Mouse (Mus musculus) heart, embryonic 12.5 days (tissue): ENCODE measurements around the gene Hdac8. TPM values are rescaled to one million over a fixed set of nuclear protein-coding genes. Genes with fewer than 3 reads are reported as not detected.

ENCODE experiments used
- ATAC-seq: fragments of 200-750 bp; cut with Nextera tagmentation; 2 replicates; pipeline ENCODE4 v1.8.0; 2017; ENCODE audit warnings: moderate TSS enrichment, moderate library complexity; ENCODE audit not compliant: insufficient number of reproducible peaks, low FRiP score
- H3K27ac ChIP-seq: fragments of 300-500 bp; sonication (generic); 2 replicates; pipeline ENCODE4 v1.5.1; 2016; ENCODE audit warnings: mild to moderate bottlenecking, moderate library complexity; ENCODE audit not compliant: poor library complexity, severe bottlenecking
- H3K27me3 ChIP-seq: fragments of 300-500 bp; sonication (generic); replicated peaks from 2 replicates; pipeline ENCODE4 v1.6.1; 2016; ENCODE audit warnings: mild to moderate bottlenecking, moderate library complexity
- H3K36me3 ChIP-seq: fragments of 300-500 bp; sonication (generic); 2 replicates; pipeline ENCODE4 v1.6.1; 2016; ENCODE audit warnings: mild to moderate bottlenecking, moderate library complexity
- H3K4me1 ChIP-seq: fragments of 300-500 bp; sonication (generic); replicated peaks from 2 replicates; pipeline ENCODE4 v1.6.1; 2016; ENCODE audit warnings: mild to moderate bottlenecking
- H3K4me2 ChIP-seq: fragments of 300-500 bp; sonication (generic); 2 replicates; pipeline ENCODE4 v1.6.1; 2016; ENCODE audit warnings: mild to moderate bottlenecking, moderate library complexity
- H3K4me3 ChIP-seq: fragments of 300-500 bp; sonication (generic); 2 replicates; pipeline ENCODE4 v1.5.1; 2016; ENCODE audit warnings: mild to moderate bottlenecking
- H3K9ac ChIP-seq: fragments of 300-500 bp; sonication (generic); 2 replicates; pipeline ENCODE4 v1.6.1; 2016; ENCODE audit warnings: mild to moderate bottlenecking, moderate library complexity
- H3K9me3 ChIP-seq: fragments of 300-500 bp; sonication (generic); replicated peaks from 2 replicates; pipeline ENCODE4 v1.6.1; 2016; ENCODE audit warnings: mild to moderate bottlenecking, moderate library complexity
- WGBS: fragments of 180-500 bp; shearing (Covaris S2); methylation state at CpG from one replicate; pipeline ENCODE4 v1.1.7; 2016; 5-methylcytosine and 5-hydroxymethylcytosine counted together
- polyA plus RNA-seq: library from polyadenylated mRNA; unstranded; fragments of >200 nt; fragmentation: Nextera tagmentation; extraction: Ambion mirVana; gene quantifications from 2 replicates; pipeline ENCODE4 v1.2.1, GENCODE M21; 2016

Gene Hdac8
- polyA plus RNA-seq = 5.2 and 6.8 TPM in 2 replicates

DNA sequence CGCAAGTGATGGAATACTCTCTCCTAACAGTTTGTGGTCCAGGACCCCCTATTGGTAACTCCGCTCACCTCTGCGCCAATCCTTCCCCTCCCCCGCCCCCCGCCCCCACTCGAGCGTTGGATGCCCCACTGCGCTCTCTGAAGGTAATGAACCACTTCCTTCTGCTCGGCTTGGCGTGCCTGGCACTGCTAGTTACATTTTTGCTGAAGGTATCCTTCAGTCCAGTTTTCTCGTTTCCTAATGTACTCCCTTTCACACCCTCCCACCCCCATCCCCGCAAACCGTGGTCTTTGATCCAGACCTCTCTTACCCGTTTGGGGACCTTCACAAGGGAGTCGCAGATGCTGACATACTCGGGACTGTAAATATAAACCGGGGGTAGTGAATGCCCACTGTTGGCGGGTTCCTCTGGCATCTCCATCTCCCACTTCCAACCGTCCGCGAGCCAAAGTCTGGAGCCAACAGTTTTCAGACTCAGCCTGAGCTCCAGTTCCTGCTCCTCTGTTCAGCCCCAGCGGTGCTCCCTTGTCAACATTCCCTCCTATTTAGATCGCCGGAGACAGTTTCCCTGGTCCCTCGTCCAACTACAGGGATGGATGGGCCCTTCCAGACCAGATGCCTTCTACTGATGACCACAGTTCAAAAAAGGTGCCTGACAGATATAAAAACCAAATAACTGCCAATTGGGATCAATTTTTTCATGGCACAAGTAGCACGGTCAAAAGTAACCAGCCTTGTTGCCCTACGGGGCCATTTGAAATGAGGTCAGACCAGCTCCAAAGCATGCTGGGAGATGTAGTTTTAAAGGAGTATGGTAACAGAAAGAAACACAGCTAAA, at the start of gene Hdac8:
Gene Hdac8, minus strand, starts transcription at position 716 of the 838 bp plus-strand sequence.
- Histone ChIP-seq H3K27ac (peak within 1 kb of the TSS; percentile 43; the same call in 1 of the 2 replicates), H3K4me1 (no peaks in the 10 kb centered on the region), H3K4me3 (peak within 1 kb of the TSS; percentile 63), H3K27me3 (no peaks in the 10 kb centered on the region; the same call in none of the 2 replicates), H3K4me2 (peak within 1 kb of the TSS; percentile 68), H3K36me3 (peaks cover under 1% of the 10 kb centered on the region; the same call in 1 of the 2 replicates), H3K9me3 (no peaks in the 10 kb centered on the region), H3K9ac (peak within 1 kb of the TSS; percentile 62)
- peak; percentile 80 for ATAC-seq
- WGBS = 14% methylated on average over 27 of the region's 27 CpGs

DNA sequence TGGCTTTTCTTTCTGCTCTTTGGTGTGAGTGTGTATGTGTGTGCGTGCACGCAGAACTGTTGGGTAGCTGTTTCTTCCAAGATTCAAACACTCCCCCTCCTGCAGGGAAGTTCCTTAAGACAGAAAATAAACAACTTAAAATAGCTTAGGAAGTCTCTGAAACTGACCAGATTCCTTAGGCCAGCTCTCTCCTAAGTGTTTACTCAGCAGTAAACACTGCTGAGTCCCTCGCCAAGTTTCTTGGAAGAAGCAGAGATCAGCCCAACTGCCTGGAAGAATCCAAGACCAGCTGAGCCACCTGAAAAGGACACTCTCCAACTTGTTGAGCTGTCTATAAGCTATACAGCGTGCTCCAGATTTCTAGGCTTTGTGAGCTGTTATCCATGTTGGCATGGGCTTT, 4.0 kb upstream of the Hdac8 start:
- no peak for ATAC-seq
- Histone ChIP-seq H3K4me2 (no peak overlapping the region), H3K27ac (no peak overlapping the region), H3K9ac (no peak overlapping the region), H3K4me3 (no peak overlapping the region), H3K4me1 (no peaks in the 10 kb centered on the region), H3K9me3 (no peaks in the 10 kb centered on the region), H3K27me3 (no peaks in the 10 kb centered on the region; the same call in none of the 2 replicates), H3K36me3 (no peaks in the 10 kb centered on the region)
- 64% methylated on average over 4 of the region's 4 CpGs for WGBS

DNA sequence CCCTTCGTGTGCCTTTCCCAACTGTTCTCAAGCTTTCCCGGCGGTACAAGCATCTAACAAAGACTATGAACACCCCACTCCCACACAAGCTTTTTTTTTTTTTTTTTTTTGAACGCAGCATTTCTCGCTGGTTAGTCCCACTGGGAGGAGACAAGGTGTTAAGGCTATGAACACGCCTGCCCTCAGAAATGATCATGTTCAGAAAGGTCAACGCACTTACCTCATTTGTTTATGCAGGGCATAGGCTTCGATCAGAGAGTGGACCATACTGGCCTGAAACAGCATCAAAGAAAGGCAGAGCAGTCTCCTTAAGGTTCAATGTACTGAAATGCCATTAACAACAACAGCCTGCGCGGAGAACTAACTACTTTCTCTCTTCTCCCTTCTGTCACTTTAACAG, 980 bp downstream of the Hdac8 start:
- Histone ChIP-seq H3K36me3 (peaks cover 6% of the 10 kb centered on the region; the same call in 1 of the 2 replicates), H3K27me3 (no peaks in the 10 kb centered on the region; the same call in 1 of the 2 replicates), H3K9me3 (no peaks in the 10 kb centered on the region), H3K4me1 (no peaks in the 10 kb centered on the region), H3K4me3 (peak overlapping the region; percentile 63), H3K9ac (peak overlapping the region; percentile 62; the same call in 1 of the 2 replicates), H3K4me2 (peak overlapping the region; percentile 68), H3K27ac (no peak overlapping the region)
- WGBS = 31% methylated on average over 10 of the region's 10 CpGs
- no peak for ATAC-seq

DNA sequence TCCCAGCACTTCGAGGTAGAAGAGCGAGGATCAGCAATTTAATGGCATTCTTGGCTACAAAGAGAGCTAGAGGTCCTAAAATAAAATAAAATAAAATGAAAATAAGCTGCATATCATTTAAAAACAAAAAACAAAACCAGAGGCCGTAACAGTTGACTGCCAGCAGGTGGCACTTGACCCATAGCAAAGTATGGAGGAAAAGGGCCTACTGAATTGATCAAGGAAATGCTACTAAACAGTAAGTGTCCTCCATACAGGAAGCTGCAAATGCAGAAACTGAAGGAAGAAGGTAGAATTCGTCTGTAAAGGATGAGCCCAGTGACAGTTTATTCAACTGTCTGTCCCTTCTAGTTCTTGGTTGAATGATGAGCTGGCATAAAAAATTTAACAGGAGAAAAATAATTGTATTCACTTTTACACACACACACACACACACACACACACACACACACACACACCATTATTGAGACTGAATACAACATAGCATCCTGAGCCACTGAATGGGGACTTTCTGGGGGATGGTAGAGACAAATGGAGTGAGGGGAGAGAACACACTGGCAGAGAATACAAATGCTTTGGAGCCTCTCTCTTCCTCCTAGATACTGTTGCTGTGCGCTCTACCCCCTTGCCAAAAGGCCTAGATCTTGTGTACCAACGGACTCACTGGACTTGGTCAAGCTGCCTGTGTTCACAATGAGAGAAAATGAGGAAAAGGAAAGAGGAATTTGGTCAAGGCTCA, 11.0 kb downstream of the Hdac8 start:
- Histone ChIP-seq H3K36me3 (peaks cover 17% of the 10 kb centered on the region; the same call in 1 of the 2 replicates), H3K9me3 (no peaks in the 10 kb centered on the region), H3K4me2 (no peak overlapping the region), H3K4me3 (no peak overlapping the region), H3K9ac (no peak overlapping the region), H3K4me1 (no peaks in the 10 kb centered on the region), H3K27ac (no peak overlapping the region), H3K27me3 (no peaks in the 10 kb centered on the region)
- WGBS = 56% methylated on average over 6 of the region's 6 CpGs
- no peak for ATAC-seq

DNA sequence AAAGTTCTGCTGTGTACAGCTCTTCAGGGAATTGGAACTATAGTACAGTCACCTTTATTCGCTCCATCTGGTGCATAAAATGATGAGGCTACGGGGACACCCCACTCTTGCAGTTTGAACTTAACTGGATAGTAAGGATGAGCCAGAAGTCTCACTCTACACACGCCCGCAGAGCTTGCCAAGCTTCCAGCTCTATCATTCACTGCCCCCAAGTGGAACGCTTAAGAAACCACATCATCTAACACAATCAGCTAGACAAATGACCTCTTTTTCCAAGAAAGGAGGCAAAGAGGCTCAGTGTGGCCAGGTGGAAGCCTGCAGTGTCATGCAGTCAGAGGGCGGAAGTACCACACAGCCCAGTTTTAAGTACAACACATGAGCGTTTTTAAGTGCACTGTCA, 19.6 kb downstream of the Hdac8 start:
- Histone ChIP-seq H3K4me2 (no peak overlapping the region), H3K4me1 (no peaks in the 10 kb centered on the region), H3K9ac (no peak overlapping the region), H3K9me3 (no peaks in the 10 kb centered on the region), H3K27ac (no peak overlapping the region), H3K36me3 (no peaks in the 10 kb centered on the region), H3K27me3 (0 out of 2 replicates have a peak, but pooled peaks cover 4% of the 10 kb centered on the region), H3K4me3 (no peak overlapping the region)
- no peak for ATAC-seq
- 69% methylated on average over 7 of the region's 7 CpGs for WGBS

DNA sequence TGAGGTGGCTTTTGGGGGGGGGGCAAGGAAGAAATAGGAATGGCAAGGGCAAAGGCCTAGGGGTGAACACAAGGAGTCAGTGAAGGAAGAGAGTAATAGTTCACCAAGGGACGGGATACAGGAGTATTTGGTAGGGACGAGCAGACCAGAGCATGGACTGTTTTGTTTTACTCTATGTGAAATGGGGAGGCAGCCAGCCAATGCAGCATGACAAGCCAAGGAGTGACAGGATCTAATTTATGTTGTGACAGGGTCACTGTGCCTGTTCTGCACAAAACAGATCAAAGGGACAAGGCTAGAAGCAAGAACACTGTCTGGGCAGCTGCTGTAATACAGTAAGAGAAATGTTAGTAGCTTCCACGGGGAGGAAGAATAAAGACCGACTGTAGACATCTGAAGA, 25.5 kb downstream of the Hdac8 start:
- Histone ChIP-seq H3K27ac (no peak overlapping the region), H3K4me2 (no peak overlapping the region), H3K36me3 (no peaks in the 10 kb centered on the region), H3K9ac (no peak overlapping the region), H3K27me3 (0 out of 2 replicates have a peak, but pooled peaks cover 4% of the 10 kb centered on the region), H3K4me1 (no peaks in the 10 kb centered on the region), H3K9me3 (no peaks in the 10 kb centered on the region), H3K4me3 (no peak overlapping the region)
- no peak for ATAC-seq
- 76% methylated on average over 4 of the region's 4 CpGs for WGBS

DNA sequence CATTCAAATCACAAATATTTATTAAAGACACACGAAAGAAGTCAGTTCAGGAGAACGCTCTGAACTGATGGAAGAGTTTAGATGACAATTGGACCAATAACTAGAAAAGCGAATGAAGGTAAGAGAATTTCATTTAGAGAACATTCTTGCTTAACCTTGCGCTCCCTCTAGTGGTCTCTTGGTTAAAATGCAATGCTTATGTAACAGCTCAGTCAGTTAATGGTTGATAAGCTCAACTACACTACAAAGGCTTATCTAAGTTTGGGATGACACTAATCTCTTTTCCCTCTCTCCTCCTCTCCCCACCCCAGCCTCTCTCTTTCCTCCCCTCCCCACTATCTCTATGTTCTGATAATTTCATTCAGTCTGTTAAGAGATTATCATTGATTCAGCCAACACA, 26.2 kb downstream of the Hdac8 start:
- ATAC-seq = no peak
- H3K4me2 ChIP-seq = no peak overlapping the region
- no peak overlapping the region for H3K9ac ChIP-seq
- no peak overlapping the region for H3K27ac ChIP-seq
- WGBS = 33% methylated on average over 4 of the region's 4 CpGs
- H3K4me3 ChIP-seq = no peak overlapping the region
- H3K4me1 ChIP-seq = no peaks in the 10 kb centered on the region
- H3K9me3 ChIP-seq = no peaks in the 10 kb centered on the region
- no peaks in the 10 kb centered on the region for H3K36me3 ChIP-seq
- 0 out of 2 replicates have a peak, but pooled peaks cover 4% of the 10 kb centered on the region for H3K27me3 ChIP-seq

DNA sequence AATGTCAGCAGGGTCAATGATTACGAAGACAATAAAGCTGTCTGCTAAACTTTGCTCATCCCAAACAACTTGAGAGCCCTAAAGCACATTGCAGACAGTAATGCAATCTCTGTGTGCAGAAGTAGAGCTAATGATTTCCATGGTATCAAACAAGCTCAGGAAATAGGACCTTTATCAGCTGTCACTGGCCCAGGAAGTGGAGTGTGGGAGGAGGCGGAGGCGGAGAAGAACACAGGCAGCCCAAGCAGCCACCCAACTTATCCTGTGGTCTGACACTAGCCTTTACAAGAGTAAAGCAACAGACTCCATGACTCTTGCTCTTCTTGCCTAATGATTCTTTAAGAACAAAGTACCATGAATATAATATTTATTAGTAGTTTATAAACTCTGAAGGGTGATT, 26.7 kb downstream of the Hdac8 start:
- Histone ChIP-seq H3K9ac (no peak overlapping the region), H3K27me3 (0 out of 2 replicates have a peak, but pooled peaks cover 4% of the 10 kb centered on the region), H3K27ac (no peak overlapping the region), H3K4me1 (no peaks in the 10 kb centered on the region), H3K36me3 (no peaks in the 10 kb centered on the region), H3K4me3 (no peak overlapping the region), H3K9me3 (no peaks in the 10 kb centered on the region), H3K4me2 (no peak overlapping the region)
- ATAC-seq = no peak
- 53% methylated on average over 3 of the region's 3 CpGs for WGBS

DNA sequence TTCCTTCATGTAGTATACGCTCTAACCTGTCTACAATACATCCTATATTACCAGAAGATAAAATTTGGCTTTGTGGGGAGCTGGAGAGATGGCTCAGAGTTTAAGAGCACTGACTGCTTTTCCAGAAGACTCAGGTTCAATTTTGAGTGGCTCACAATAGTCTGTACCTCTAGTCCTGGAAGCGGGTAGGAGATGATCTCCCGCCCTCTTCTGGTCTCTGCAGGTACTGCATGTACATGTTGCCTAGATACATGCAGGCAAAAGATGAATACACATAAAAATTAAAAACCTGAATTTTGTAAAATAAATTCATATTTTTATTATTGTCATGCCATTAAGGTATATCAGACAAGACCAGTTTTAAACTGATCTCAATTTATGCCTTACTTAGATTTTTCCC, 28.4 kb downstream of the Hdac8 start:
- H3K36me3 ChIP-seq = no peaks in the 10 kb centered on the region
- H3K27me3 ChIP-seq = no peaks in the 10 kb centered on the region
- H3K4me3 ChIP-seq = no peak overlapping the region
- WGBS = 25% methylated on average over 3 of the region's 3 CpGs
- H3K9me3 ChIP-seq = no peaks in the 10 kb centered on the region
- H3K4me2 ChIP-seq = no peak overlapping the region
- no peak overlapping the region for H3K9ac ChIP-seq
- H3K4me1 ChIP-seq = no peaks in the 10 kb centered on the region
- ATAC-seq = no peak
- no peak overlapping the region for H3K27ac ChIP-seq

DNA sequence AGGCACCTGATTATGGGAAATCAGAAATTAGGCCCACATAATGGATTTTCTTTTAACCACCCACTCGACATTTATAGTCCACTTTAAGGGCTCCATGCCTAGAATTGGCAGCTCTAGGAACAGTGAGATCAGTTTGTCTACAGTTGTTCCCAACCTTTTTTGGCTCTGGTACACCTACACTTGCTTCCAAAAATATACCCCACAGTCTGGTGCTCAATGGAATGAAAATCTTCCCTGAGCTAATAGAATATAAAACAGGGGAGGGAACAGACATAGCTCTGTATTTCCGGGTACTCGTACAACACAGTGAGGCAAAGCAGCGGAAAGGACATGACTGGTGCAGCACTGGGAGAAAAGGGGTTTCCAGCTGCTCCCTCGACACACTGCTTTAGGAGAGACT, 29.6 kb downstream of the Hdac8 start:
- Histone ChIP-seq H3K4me2 (no peak overlapping the region), H3K4me1 (no peaks in the 10 kb centered on the region), H3K36me3 (no peaks in the 10 kb centered on the region), H3K9ac (no peak overlapping the region), H3K9me3 (no peaks in the 10 kb centered on the region), H3K27me3 (0 out of 2 replicates have a peak, but pooled peaks cover 5% of the 10 kb centered on the region), H3K27ac (0 out of 2 replicates have a peak overlapping the region, but pooled peaks have one; percentile 18), H3K4me3 (no peak overlapping the region)
- no peak for ATAC-seq
- WGBS = 70% methylated on average over 5 of the region's 5 CpGs
